Mouse (Mus musculus) embryonic fibroblast, embryonic 13.5 days (primary cell): Measurements from ENCODE around the gene Bex4. TPM values are rescaled to one million over a fixed set of nuclear protein-coding genes. Genes with fewer than 3 reads are reported as not detected.

ENCODE experiments used
- H3K27ac ChIP-seq: 2 replicates; pipeline ENCODE4 v1.5.1; 2012; ENCODE audit warnings: low read length, control low read depth, inconsistent platforms; ENCODE audit not compliant: insufficient read depth
- H3K4me1 ChIP-seq: 2 replicates; pipeline ENCODE4 v1.6.1; 2011; ENCODE audit warnings: low read length; ENCODE audit not compliant: control insufficient read depth, insufficient read depth
- H3K4me3 ChIP-seq: 2 replicates; pipeline ENCODE4 v1.5.1; 2011; ENCODE audit warnings: mild to moderate bottlenecking, control low read depth, low read length; ENCODE audit not compliant: insufficient read depth
- CTCF ChIP-seq: IDR thresholded peaks from 2 replicates; pipeline ENCODE4 v1.5.1; 2011; ENCODE audit warnings: mild to moderate bottlenecking, control low read depth, low read length, moderate library complexity, borderline replicate concordance; ENCODE audit not compliant: insufficient read depth
- POLR2A ChIP-seq: IDR thresholded peaks from 2 replicates; pipeline ENCODE4 v1.6.1; 2011; ENCODE audit warnings: low read depth, mild to moderate bottlenecking, control low read depth, low read length, moderate library complexity
- polyA plus RNA-seq: library from polyadenylated mRNA; stranded (reverse); fragments of >200 nt; gene quantifications from 2 replicates; pipeline ENCODE4 v1.2.4, GENCODE M21; 2011; ENCODE audit warnings: low read depth; ENCODE audit not compliant: missing spikeins, insufficient read length

Gene Bex4
- polyA plus RNA-seq, 1 experiment: not detected

- H3K4me1 ChIP-seq: no peaks in the 10 kb centered on the region; the same call in 1 of the 2 replicates
- TF ChIP-seq POLR2A: no peak
- TF ChIP-seq CTCF: no peak
- H3K27ac ChIP-seq: no peak overlapping the region
- no peak overlapping the region for H3K4me3 ChIP-seq
These were observed 42.2 kb downstream of the Bex4 start for GRCm38 (mm10) chrX:136180897-136181553.

GRCm38 (mm10) chrX:136183107-136183506 is 44.3 kb downstream of the Bex4 start:
- Histone ChIP-seq H3K4me3 (no peak overlapping the region), H3K27ac (no peak overlapping the region), H3K4me1 (no peaks in the 10 kb centered on the region)
- no peak for TF ChIP-seq CTCF
- no peak for TF ChIP-seq POLR2A

Other genes with a start within 250 kb of the Bex4 start
- gene Arxes2, start 145.2 kb upstream of the Bex4 start, polyA plus RNA-seq: 27.2 and 44.8 TPM in 2 replicates
- 3.6 and 12.2 TPM in 2 replicates for gene Arxes1, start 105.6 kb upstream of the Bex4 start, polyA plus RNA-seq
- gene Bex2, start 70.8 kb upstream of the Bex4 start, polyA plus RNA-seq: not detected in 2 replicates
- not detected in 2 replicates for gene Nxf3, start 53.7 kb upstream of the Bex4 start, polyA plus RNA-seq
- gene Tceal8, start 33.3 kb downstream of the Bex4 start, polyA plus RNA-seq: 291 and 306 TPM in 2 replicates
- gene Tceal5, start 64.9 kb downstream of the Bex4 start, polyA plus RNA-seq: 1.2 and 2.8 TPM in 2 replicates
- gene Tceal7, start 75.8 kb downstream of the Bex4 start, polyA plus RNA-seq: not detected in 2 replicates
- 1.8 TPM in 1 of 2 replicates, not detected in the other for gene Bex1, start 76.5 kb downstream of the Bex4 start, polyA plus RNA-seq
- gene Tceal9, start 106.1 kb downstream of the Bex4 start, polyA plus RNA-seq: 254 and 302 TPM in 2 replicates
- gene Bex3, start 131.3 kb downstream of the Bex4 start, polyA plus RNA-seq: 197 and 203 TPM in 2 replicates